8 mouse cellular contexts compared by ENCODE assay signal in the genomic region with DNA sequence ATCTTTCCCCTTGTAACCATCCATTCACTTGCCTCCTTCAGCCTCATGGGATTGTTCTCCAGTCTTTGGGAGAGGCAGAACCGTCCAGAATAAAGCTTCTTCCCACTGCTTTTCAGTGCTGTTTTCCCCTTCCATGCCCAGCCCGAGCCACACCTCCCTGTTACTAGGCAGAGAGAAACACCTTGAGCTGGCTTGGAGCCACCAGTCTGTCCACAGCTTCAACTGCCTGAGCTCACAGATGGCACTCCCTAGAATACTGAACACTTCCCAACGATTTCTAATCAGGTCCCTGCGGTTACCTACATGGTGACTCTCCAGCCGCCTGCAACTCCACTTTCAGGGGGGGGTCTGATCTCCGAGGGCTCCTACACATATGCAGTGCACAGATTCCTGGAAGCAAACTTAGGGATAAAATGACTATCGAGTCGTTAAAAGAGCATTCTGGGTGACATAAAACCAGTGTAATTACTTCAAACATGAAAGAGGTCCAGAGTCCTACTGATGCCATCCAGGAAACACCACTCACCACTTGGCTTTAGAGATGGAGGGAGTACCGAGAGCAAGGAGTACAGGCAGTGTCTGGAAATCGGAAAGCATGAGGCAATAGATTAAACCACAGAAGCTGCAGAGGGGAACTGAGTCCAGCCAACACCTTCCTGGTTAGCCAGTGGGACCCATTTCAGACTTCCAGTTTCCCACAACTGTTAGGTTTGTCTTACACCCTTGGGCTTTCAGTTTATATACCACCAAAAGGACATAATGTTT. TPM values are rescaled to one million over a fixed set of nuclear protein-coding genes. Genes with fewer than 3 reads are reported as not detected.
DNase-seq lines count a peak whose midpoint lies in the region; ATAC-seq and TF ChIP-seq lines count a peak whose summit lies in the region.

A gene (minus strand): TSS at position 135 of the 765 bp plus-strand sequence.

- H3K36me3 ChIP-seq in hindbrain, embryonic 11.5 days (ENCODE audit: control insufficient read depth, insufficient read depth, low read length): no peaks in the 10 kb centered on the region
- H3K36me3 ChIP-seq in lung, postnatal 0 days (ENCODE audit: insufficient read depth, low read length): no peaks in the 10 kb centered on the region

- H3K9me3 ChIP-seq in hindbrain, embryonic 11.5 days (ENCODE audit: control insufficient read depth, low read length): no peaks in the 10 kb centered on the region
- no peaks in the 10 kb centered on the region for H3K9me3 ChIP-seq in lung, postnatal 0 days (ENCODE audit: low read length)

- TF ChIP-seq EP300 in lung, postnatal 0 days (IDR thresholded peaks at IDR 0.05): no peak

- peaks cover 12% of the 10 kb centered on the region for H3K27me3 ChIP-seq in hindbrain, embryonic 11.5 days (ENCODE audit: control insufficient read depth, insufficient read depth, low read length)
- no peaks in the 10 kb centered on the region for H3K27me3 ChIP-seq in lung, postnatal 0 days (replicated peaks; ENCODE audit: insufficient read depth, low read length)

- H3K4me3 ChIP-seq in brown adipose tissue, adult 24 weeks (ENCODE audit: insufficient read depth, low read depth, low read length): peak within 1 kb of the TSS; percentile 78
- peak within 1 kb of the TSS; percentile 50 for H3K4me3 ChIP-seq in hindbrain, embryonic 11.5 days (ENCODE audit: low read depth, low read length)
- H3K4me3 ChIP-seq in lung, postnatal 0 days (ENCODE audit: low read depth, low read length): peak within 1 kb of the TSS; percentile 60

- ATAC-seq in cerebellum, adult (ENCODE audit: insufficient number of reproducible peaks, low FRiP score, low TSS enrichment): no peak
- ATAC-seq in hindbrain, embryonic 11.5 days (ENCODE audit: low FRiP score): no peak
- peak; percentile 44 for ATAC-seq in lung, postnatal 0 days
- ATAC-seq in inflammation-experienced regulatory T-cells, adult 6 months: no peak

- peak within 1 kb of the TSS; percentile 67 for H3K9ac ChIP-seq in hindbrain, embryonic 11.5 days (ENCODE audit: low read depth, low read length)
- H3K9ac ChIP-seq in lung, postnatal 0 days (replicated peaks; ENCODE audit: low read depth): peak within 1 kb of the TSS; percentile 41

- peak; percentile 53 for DNase-seq in cerebellum, adult 11 months
- no peak for DNase-seq in hindbrain, embryonic 11.5 days (ENCODE audit: low spot score)
- DNase-seq in lung, postnatal 0 days (ENCODE audit: low spot score): peak; percentile 68
- DNase-seq in ovary, adult 18-20 months (ENCODE audit: low spot score): no peak
- DNase-seq in adrenal gland, adult 2 months: no peak

- no peaks in the 10 kb centered on the region for H3K4me1 ChIP-seq in brown adipose tissue, adult 24 weeks (ENCODE audit: control insufficient read depth, insufficient read depth, insufficient read length, low read length)
- H3K4me1 ChIP-seq in hindbrain, embryonic 11.5 days (replicated peaks; ENCODE audit: control insufficient read depth, insufficient read depth, low read length): no peaks in the 10 kb centered on the region
- no peaks in the 10 kb centered on the region; the same call in 1 of the 2 replicates for H3K4me1 ChIP-seq in lung, postnatal 0 days (ENCODE audit: insufficient read depth, low read depth, low read length)

- no peak for TF ChIP-seq CTCF in lung, postnatal 0 days (IDR thresholded peaks at IDR 0.05)

- H3K4me2 ChIP-seq in hindbrain, embryonic 11.5 days (replicated peaks; ENCODE audit: low read depth, low read length): peak within 1 kb of the TSS; percentile 96
- H3K4me2 ChIP-seq in lung, postnatal 0 days (replicated peaks; ENCODE audit: low read depth, low read length): peak within 1 kb of the TSS; percentile 93

- H3K27ac ChIP-seq in brown adipose tissue, adult 24 weeks (replicated peaks; ENCODE audit: low read depth, low read length): no peak within 1 kb of the TSS
- peak within 1 kb of the TSS; percentile 72 for H3K27ac ChIP-seq in hindbrain, embryonic 11.5 days (ENCODE audit: low read depth, low read length)
- H3K27ac ChIP-seq in lung, postnatal 0 days (ENCODE audit: low read length): 0 out of 2 replicates have a peak within 1 kb of the TSS, but pooled peaks have one; percentile 32

- 73% methylated on average over 10 of the region's 10 CpGs for WGBS in hindbrain, embryonic 11.5 days
- WGBS in lung, postnatal 0 days: 50% methylated on average over 10 of the region's 10 CpGs

RNA-seq across cellular contexts. Expression of the gene that starts here (rescaled TPM):
- polyA plus RNA-seq in brown adipose tissue, adult 24 weeks (2012; ENCODE audit: insufficient read depth, insufficient read length, missing spikeins): not detected in 2 replicates
- polyA plus RNA-seq in hindbrain, embryonic 11.5 days (2014; fragmentation: Nextera tagmentation; extraction: Ambion mirVana): 1.7 TPM in 2 replicates
- polyA plus RNA-seq in lung, postnatal 0 days (2015; fragmentation: Nextera tagmentation; extraction: Ambion mirVana): 5.0 and 7.1 TPM in 2 replicates
- 1 to 10 TPM in 1 of 2 experiments, under 1 TPM in 1; 0.90 to 1.6 TPM for total RNA-seq in adrenal gland, adult 2 months (2021)
- 1.7 and 2.8 TPM in 2 replicates for polyA plus RNA-seq in adrenal gland, adult 2 months (2012; rRNA removed)
- under 1 TPM in 2 of 3 experiments, not detected in 1; 0.24 to 0.44 TPM for polyA plus RNA-seq in inflammation-experienced regulatory T-cells, adult 6 months (2017; shearing (Covaris generic))

Comparison
In these comparisons a context has a peak if more than half of its experiments do, and no peak if none do; other contexts are left out.
1. DNase-seq: peak in cerebellum, adult 11 months (single experiment) and lung, postnatal 0 days (single experiment); none in hindbrain, embryonic 11.5 days (single experiment), ovary, adult 18-20 months (single experiment) and adrenal gland, adult 2 months (single experiment).
2. Peak in every context shown above with its lines, with median percentiles within 50 percentile points of each other: H3K4me3 ChIP-seq.